Mouse (Mus musculus) kidney, embryonic 14.5 days (tissue): ENCODE measurements around the gene Naa35. TPM values are rescaled to one million over a fixed set of nuclear protein-coding genes. Genes with fewer than 3 reads are reported as not detected.

Experiments
- ATAC-seq: fragments of 200-750 bp; cut with Nextera tagmentation; 2 replicates; pipeline ENCODE4 v1.8.0; 2017; ENCODE audit warnings: moderate number of reproducible peaks, mild to moderate bottlenecking, moderate TSS enrichment, moderate library complexity; ENCODE audit not compliant: low FRiP score, low TSS enrichment
- H3K27ac ChIP-seq: fragments of 300-500 bp; sonication (generic); 2 replicates; pipeline ENCODE4 v1.5.1; 2014; ENCODE audit warnings: low read depth, mild to moderate bottlenecking, low read length, moderate library complexity, mixed read lengths
- H3K27me3 ChIP-seq: fragments of 300-500 bp; sonication (generic); 2 replicates; pipeline ENCODE4 v1.6.1; 2014; ENCODE audit warnings: mild to moderate bottlenecking, low read length; ENCODE audit not compliant: control insufficient read depth, insufficient read depth
- H3K36me3 ChIP-seq: fragments of 300-500 bp; sonication (generic); 2 replicates; pipeline ENCODE4 v1.6.1; 2014; ENCODE audit warnings: low read length, mixed read lengths; ENCODE audit not compliant: control insufficient read depth, insufficient read depth
- H3K4me1 ChIP-seq: fragments of 300-500 bp; sonication (generic); 2 replicates; pipeline ENCODE4 v1.6.1; 2014; ENCODE audit warnings: low read length, mixed read lengths; ENCODE audit not compliant: control insufficient read depth, insufficient read depth
- H3K4me2 ChIP-seq: fragments of 300-500 bp; sonication (generic); replicated peaks from 2 replicates; pipeline ENCODE4 v1.6.1; 2014; ENCODE audit warnings: low read depth, mild to moderate bottlenecking, low read length
- H3K4me3 ChIP-seq: fragments of 300-500 bp; sonication (generic); 2 replicates; pipeline ENCODE4 v1.5.1; 2014; ENCODE audit warnings: mild to moderate bottlenecking, low read length
- H3K9ac ChIP-seq: fragments of 300-500 bp; sonication (generic); 2 replicates; pipeline ENCODE4 v1.6.1; 2014; ENCODE audit warnings: low read depth, mild to moderate bottlenecking, low read length, moderate library complexity
- H3K9me3 ChIP-seq: fragments of 300-500 bp; sonication (generic); 2 replicates; pipeline ENCODE4 v1.6.1; 2016; ENCODE audit warnings: low read length; ENCODE audit not compliant: control insufficient read depth
- WGBS: fragments of 180-500 bp; shearing (Covaris S2); extraction: QIAGEN DNeasy Blood & Tissue Kit; methylation state at CpG from one replicate; pipeline ENCODE4 v1.1.7; 2014; 5-methylcytosine and 5-hydroxymethylcytosine counted together
- polyA plus RNA-seq: library from polyadenylated mRNA; unstranded; fragments of >200 nt; fragmentation: Nextera tagmentation; extraction: Ambion mirVana; gene quantifications from 2 replicates; pipeline ENCODE4 v1.2.1, GENCODE M21; 2014

Naa35 gene
- polyA plus RNA-seq: 93.0 and 101 TPM in 2 replicates

DNA sequence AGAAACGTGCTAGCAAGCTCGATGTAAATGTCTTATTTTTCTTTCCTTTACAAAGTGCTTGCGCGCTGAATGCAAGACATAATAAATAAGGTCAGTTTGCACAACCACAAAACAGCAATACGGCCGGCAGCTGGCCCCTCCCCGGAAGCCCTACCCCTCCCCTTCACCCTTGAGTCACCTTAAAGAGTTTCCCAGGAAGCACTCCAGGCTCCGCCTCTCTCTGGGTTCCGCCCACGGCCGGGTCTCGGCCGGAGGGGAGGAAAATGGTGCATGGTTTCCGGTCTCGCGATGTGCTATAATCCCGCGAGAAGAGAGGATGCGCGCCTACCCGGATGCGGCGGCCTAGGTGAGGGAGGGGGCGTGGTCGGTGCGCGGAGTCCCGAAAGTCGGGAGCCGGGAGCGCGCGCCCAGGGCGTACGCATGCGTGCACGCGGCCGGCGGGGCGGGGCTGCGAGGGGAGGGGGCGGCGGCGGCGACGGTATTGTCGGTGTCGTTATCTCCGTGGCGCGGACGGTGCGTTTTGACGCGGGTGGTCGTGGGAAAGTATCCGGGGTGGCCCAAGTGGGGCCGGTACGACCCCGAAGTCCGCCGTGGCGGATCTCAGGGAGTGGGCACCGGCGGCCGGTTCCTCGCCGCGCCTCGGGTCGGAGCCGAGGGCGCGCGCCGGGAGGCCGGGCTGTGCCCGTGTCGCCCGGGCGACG is at the start of gene Naa35, which contains the start of gene Agtpbp1:
Gene Naa35, plus strand, starts transcription at position 313 of the 701 bp plus-strand sequence.
Gene Agtpbp1, minus strand, starts transcription at position 281 of the 701 bp plus-strand sequence.
- ATAC-seq: peak; percentile 97

DNA sequence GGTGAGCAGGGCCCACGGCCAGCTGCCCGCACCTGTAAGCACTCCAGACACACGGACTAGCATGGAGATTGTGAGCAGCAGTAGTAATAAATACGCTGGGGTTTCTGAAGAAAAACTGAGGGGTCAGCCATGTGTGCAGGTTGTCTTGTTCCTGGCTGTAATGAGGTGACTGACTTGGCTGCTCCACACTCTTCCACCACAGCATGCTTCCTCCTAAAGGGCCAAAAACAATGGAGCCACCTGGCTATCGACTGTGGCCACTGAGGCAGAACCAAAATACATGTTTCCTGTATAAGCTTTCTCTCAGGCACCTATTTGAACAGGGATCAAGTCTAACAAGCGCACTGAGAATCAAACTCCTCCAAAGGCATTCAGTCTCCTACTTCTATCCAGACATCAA is 49.3 kb upstream of the Naa35 start:
- Histone ChIP-seq H3K27ac (no peak overlapping the region), H3K9ac (no peak overlapping the region), H3K4me2 (no peak overlapping the region), H3K4me3 (no peak overlapping the region), H3K27me3 (no peaks in the 10 kb centered on the region), H3K36me3 (peaks cover 10% of the 10 kb centered on the region; the same call in 1 of the 2 replicates), H3K9me3 (no peaks in the 10 kb centered on the region), H3K4me1 (no peaks in the 10 kb centered on the region)
- 76% methylated on average over 6 of the region's 6 CpGs for WGBS
- no peak for ATAC-seq

More for the DNA sequence above, at the start of gene Naa35, which contains the start of gene Agtpbp1:
- Histone ChIP-seq H3K27ac (peak within 1 kb of the TSS; percentile 86), H3K36me3 (peaks cover 22% of the 10 kb centered on the region; the same call in 1 of the 2 replicates), H3K4me3 (peak within 1 kb of the TSS; percentile 81), H3K4me2 (peak within 1 kb of the TSS; percentile 89), H3K4me1 (peaks cover 20% of the 10 kb centered on the region), H3K27me3 (no peaks in the 10 kb centered on the region), H3K9ac (peak within 1 kb of the TSS; percentile 80), H3K9me3 (no peaks in the 10 kb centered on the region)
- under 1% methylated on average over 69 of the region's 83 CpGs for WGBS

DNA sequence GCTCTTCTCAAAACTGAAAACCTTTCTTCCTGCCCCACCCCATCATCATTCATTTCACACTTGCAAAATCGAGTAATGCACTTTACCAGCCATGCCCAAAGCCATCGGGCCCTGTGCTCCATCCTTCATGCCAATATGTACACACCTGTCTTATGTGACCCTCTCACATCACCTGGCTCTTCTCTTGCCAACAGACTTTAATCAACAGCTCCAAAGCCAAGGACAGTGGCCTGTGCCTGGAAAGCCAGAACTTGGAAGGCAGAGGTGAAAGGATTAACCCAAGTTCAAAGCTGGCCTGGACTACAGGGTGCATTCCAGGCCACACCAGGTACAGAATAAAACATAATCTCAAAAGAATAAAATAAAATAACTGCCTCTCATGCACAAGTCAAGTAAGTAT is 48.4 kb upstream of the Naa35 start:
- WGBS: 90% methylated on average over 2 of the region's 2 CpGs
- H3K9ac ChIP-seq: no peak overlapping the region
- no peak for ATAC-seq
- no peaks in the 10 kb centered on the region for H3K9me3 ChIP-seq
- H3K36me3 ChIP-seq: peaks cover 6% of the 10 kb centered on the region; the same call in 1 of the 2 replicates
- H3K4me3 ChIP-seq: no peak overlapping the region
- no peaks in the 10 kb centered on the region for H3K4me1 ChIP-seq
- H3K27me3 ChIP-seq: no peaks in the 10 kb centered on the region
- no peak overlapping the region for H3K27ac ChIP-seq
- H3K4me2 ChIP-seq: no peak overlapping the region

DNA sequence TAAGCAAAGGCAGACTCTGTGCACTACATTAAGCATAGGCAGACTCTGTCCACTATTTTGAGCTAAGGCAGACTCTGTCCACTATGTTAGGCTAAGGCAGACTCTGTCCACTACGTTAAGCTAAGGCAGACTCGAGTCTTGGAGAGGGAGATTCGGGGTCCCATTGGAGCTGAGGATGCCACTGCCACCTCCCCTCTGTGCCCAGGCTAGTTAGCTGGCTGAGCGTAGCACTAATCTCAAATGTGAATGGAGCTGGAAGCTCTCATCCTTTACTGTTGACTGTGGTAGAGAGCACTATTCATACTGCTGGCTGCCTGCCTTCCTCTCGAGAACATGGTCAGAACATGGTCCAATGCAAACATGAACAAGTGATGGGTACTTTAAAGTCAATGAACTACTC is 46.4 kb upstream of the Naa35 start:
- Histone ChIP-seq H3K4me1 (no peaks in the 10 kb centered on the region), H3K4me2 (no peak overlapping the region), H3K27me3 (no peaks in the 10 kb centered on the region), H3K27ac (no peak overlapping the region), H3K36me3 (no peaks in the 10 kb centered on the region), H3K9ac (no peak overlapping the region), H3K9me3 (no peaks in the 10 kb centered on the region), H3K4me3 (no peak overlapping the region)
- no peak for ATAC-seq
- WGBS: 94% methylated on average over 5 of the region's 5 CpGs

DNA sequence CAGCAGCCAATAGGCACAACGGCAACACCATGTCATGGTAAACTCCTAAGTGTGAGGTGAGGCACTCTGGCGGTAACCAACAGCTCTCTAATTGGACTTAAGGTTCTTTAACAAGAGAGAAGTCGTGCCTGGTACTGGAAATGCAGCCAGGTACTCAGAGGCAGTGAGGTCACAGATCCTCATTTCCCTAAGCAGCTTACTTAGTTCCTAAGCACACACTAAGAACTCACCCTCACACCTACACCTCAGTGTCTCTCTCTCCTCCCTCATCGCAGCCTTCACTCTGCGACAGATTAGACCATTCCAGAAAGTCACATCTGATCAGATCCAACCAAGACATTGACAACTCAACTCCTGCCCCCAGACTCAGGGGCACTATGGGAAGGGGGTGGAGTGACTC is 45.0 kb upstream of the Naa35 start:
- no peak for ATAC-seq
- Histone ChIP-seq H3K36me3 (no peaks in the 10 kb centered on the region), H3K4me2 (no peak overlapping the region), H3K4me1 (peaks cover 7% of the 10 kb centered on the region; the same call in 1 of the 2 replicates), H3K9ac (no peak overlapping the region), H3K27ac (no peak overlapping the region), H3K4me3 (no peak overlapping the region), H3K27me3 (no peaks in the 10 kb centered on the region), H3K9me3 (no peaks in the 10 kb centered on the region)
- 88% methylated on average over 5 of the region's 5 CpGs for WGBS

DNA sequence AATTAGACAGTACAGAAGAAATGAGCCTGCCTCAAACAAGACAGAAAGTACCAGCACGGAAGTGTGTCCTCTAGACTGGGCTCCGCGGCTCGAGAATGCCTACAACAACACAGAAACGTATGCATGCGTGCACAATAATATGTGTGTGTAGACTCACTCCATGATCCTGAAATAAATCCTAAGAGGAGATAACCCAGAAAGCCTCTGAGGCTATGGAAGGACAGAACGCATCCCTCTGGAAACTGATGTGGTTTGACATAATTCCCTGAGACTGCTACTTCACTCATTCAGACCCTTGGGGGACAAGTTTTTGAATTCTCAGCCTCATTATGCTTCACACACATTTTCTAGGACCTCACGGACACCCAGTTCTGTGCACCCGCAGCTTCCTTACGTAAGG is 42.6 kb upstream of the Naa35 start:
- Histone ChIP-seq H3K9ac (no peak overlapping the region), H3K36me3 (no peaks in the 10 kb centered on the region), H3K4me2 (no peak overlapping the region), H3K9me3 (no peaks in the 10 kb centered on the region), H3K4me3 (no peak overlapping the region), H3K27me3 (no peaks in the 10 kb centered on the region), H3K4me1 (peaks cover 18% of the 10 kb centered on the region), H3K27ac (no peak overlapping the region)
- 89% methylated on average over 10 of the region's 10 CpGs for WGBS
- ATAC-seq: no peak

DNA sequence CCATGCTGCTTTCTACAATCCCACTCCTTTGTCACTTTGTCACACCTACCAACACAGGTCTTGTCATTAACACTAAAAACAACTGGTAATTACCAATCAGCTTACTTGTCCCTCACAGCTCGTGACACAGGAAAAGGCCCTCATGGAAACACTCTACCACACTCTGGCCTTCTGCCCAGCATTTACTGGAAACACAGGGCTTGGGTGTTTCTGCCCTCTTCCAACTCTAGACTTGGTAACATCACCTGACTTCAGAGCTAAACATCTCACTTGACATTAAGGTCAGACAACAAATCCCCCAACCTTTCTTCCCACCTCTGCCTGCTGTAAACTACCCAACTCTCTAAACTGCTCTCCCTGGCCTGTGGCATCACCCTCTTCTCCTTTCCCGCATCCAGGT is 38.0 kb upstream of the Naa35 start:
- peaks cover 23% of the 10 kb centered on the region for H3K4me1 ChIP-seq
- no peak overlapping the region for H3K9ac ChIP-seq
- no peak overlapping the region for H3K27ac ChIP-seq
- no peaks in the 10 kb centered on the region for H3K27me3 ChIP-seq
- no peaks in the 10 kb centered on the region for H3K9me3 ChIP-seq
- 72% methylated on average over 2 of the region's 2 CpGs for WGBS
- no peak overlapping the region for H3K4me2 ChIP-seq
- H3K36me3 ChIP-seq: no peaks in the 10 kb centered on the region
- no peak overlapping the region for H3K4me3 ChIP-seq
- ATAC-seq: no peak

DNA sequence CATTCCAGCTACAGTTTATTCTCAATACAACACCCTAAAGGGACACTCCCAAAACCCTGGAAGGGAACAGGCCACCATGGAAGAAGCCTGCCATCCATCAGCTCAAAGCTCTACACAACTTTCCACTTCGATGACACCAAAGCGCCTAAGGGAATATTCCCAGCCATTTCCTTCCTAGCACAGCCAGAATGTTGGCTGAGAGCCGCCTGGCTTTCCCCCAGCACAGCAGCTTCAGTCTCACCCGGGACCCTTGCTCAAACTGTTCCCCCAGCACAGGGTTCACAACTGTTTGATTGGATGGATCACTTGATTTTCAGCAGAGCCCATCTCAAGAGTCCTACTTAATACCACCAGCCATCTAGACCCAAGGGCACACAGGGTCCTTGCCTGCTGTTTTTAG is 37.3 kb upstream of the Naa35 start:
- Histone ChIP-seq H3K27ac (no peak overlapping the region), H3K4me3 (no peak overlapping the region), H3K36me3 (no peaks in the 10 kb centered on the region), H3K4me1 (peaks cover 23% of the 10 kb centered on the region), H3K9ac (no peak overlapping the region), H3K27me3 (no peaks in the 10 kb centered on the region), H3K4me2 (no peak overlapping the region), H3K9me3 (no peaks in the 10 kb centered on the region)
- WGBS: 86% methylated on average over 4 of the region's 4 CpGs
- ATAC-seq: no peak

DNA sequence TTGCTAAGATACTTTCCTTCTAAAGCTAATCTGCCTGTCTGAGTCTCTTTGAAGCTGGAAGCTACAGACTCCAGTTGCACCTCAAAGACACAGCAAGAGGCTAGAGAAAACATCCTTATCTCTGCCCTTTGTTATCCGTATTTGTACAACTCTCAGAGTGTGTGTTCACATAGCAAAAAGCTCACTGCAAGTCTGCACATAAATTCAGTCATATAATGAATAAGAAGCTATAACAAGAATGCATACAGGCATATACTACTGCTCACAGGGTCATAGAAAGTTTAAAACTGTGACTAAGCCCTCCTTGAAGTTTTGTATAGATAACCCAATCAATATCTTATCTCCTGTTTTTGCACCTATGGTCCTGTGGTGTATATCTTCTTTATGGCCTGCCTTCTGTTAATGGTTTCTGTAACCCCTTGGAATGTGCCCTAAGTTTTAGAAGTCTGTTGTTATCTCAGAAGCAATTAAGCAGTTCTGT is 35.7 kb upstream of the Naa35 start:
- no peak for ATAC-seq
- no peaks in the 10 kb centered on the region for H3K36me3 ChIP-seq
- no peak overlapping the region for H3K9ac ChIP-seq
- H3K4me2 ChIP-seq: no peak overlapping the region
- no peak overlapping the region for H3K4me3 ChIP-seq
- no peak overlapping the region for H3K27ac ChIP-seq
- H3K27me3 ChIP-seq: no peaks in the 10 kb centered on the region
- H3K4me1 ChIP-seq: peaks cover 23% of the 10 kb centered on the region
- no peaks in the 10 kb centered on the region for H3K9me3 ChIP-seq
- 24% methylated on average over 1 of the region's 1 CpGs for WGBS
